Mouse (Mus musculus): ENCODE measurements around the gene Atp8b3. TPM values are rescaled to one million over a fixed set of nuclear protein-coding genes. Genes with fewer than 3 reads are reported as not detected.

Gene Atp8b3
- total RNA-seq, 2 experiments from 2014 or later = not detected

GRCm38 (mm10) chr10:80570419-80570818 is 31.5 kb upstream of the Atp8b3 start:
- DNase-seq (ENCODE audit: low spot score) = no peak

GRCm38 (mm10) chr10:80569664-80570066 is 30.7 kb upstream of the Atp8b3 start:
- peak; percentile 39 for DNase-seq (ENCODE audit: low spot score)
- intact Hi-C loops (cut with DNase I) = no loop called here

More at GRCm38 (mm10) chr10:80570419-80570818, 31.5 kb upstream of the Atp8b3 start:
- intact Hi-C loops (cut with DNase I) = no loop called here

- intact Hi-C loops (cut with DNase I) = no loop called here
These were observed 30.0 kb upstream of the Atp8b3 start for GRCm38 (mm10) chr10:80568876-80569275.

GRCm38 (mm10) chr10:80566375-80567092 is 27.6 kb upstream of the Atp8b3 start:
- intact Hi-C loops (cut with DNase I) = loop anchor here (1.0 kb wide), 1 partner anchor 122 kb away; no protein-coding TSS in a partner anchor
- peak; percentile 42 for DNase-seq (ENCODE audit: low spot score)

More at GRCm38 (mm10) chr10:80568876-80569275, 30.0 kb upstream of the Atp8b3 start:
- DNase-seq (ENCODE audit: low spot score) = no peak

GRCm38 (mm10) chr10:80561116-80561944 is 22.4 kb upstream of the Atp8b3 start, which contains the start of gene Rexo1:
Rexo1 (minus strand) TSS chr10:80561560.
- peak; percentile 84 for DNase-seq (ENCODE audit: low spot score)
- intact Hi-C loops (cut with DNase I) = no loop called here

- intact Hi-C loops (cut with DNase I) = no loop called here
These were observed 21.7 kb upstream of the Atp8b3 start for GRCm38 (mm10) chr10:80560621-80561020.

GRCm38 (mm10) chr10:80559431-80559830 is 20.5 kb upstream of the Atp8b3 start:
- DNase-seq (ENCODE audit: low spot score) = no peak
- intact Hi-C loops (cut with DNase I) = no loop called here

More at GRCm38 (mm10) chr10:80560621-80561020, 21.7 kb upstream of the Atp8b3 start:
- DNase-seq (ENCODE audit: low spot score) = no peak

GRCm38 (mm10) chr10:80557346-80557965 is 18.5 kb upstream of the Atp8b3 start:
- intact Hi-C loops (cut with DNase I) = no loop called here
- no peak for DNase-seq (ENCODE audit: low spot score)

GRCm38 (mm10) chr10:80553997-80554396 is 15.1 kb upstream of the Atp8b3 start:
- intact Hi-C loops (cut with DNase I) = no loop called here
- no peak for DNase-seq (ENCODE audit: low spot score)

- intact Hi-C loops (cut with DNase I) = no loop called here
- DNase-seq (ENCODE audit: low spot score) = no peak
These were observed 14.7 kb upstream of the Atp8b3 start for GRCm38 (mm10) chr10:80553575-80553974.

- DNase-seq (ENCODE audit: low spot score) = no peak
- intact Hi-C loops (cut with DNase I) = no loop called here
These were observed 13.4 kb upstream of the Atp8b3 start for GRCm38 (mm10) chr10:80552364-80552763.

GRCm38 (mm10) chr10:80549279-80549678 is 10.4 kb upstream of the Atp8b3 start:
- intact Hi-C loops (cut with DNase I) = loop anchor here (5.0 kb wide), 1 partner anchor 102 kb away; no protein-coding TSS in a partner anchor

GRCm38 (mm10) chr10:80548428-80549006 is 9.6 kb upstream of the Atp8b3 start:
- no peak for DNase-seq (ENCODE audit: low spot score)
- intact Hi-C loops (cut with DNase I) = loop anchor here (5.0 kb wide), 1 partner anchor 101 kb away; no protein-coding TSS in a partner anchor

More at GRCm38 (mm10) chr10:80549279-80549678, 10.4 kb upstream of the Atp8b3 start:
- DNase-seq (ENCODE audit: low spot score) = no peak

GRCm38 (mm10) chr10:80547539-80547938 is 8.6 kb upstream of the Atp8b3 start:
- intact Hi-C loops (cut with DNase I) = loop anchor here (5.0 kb wide), 1 partner anchor 100 kb away; no protein-coding TSS in a partner anchor
- DNase-seq (ENCODE audit: low spot score) = no peak

GRCm38 (mm10) chr10:80546945-80547344 is 8.0 kb upstream of the Atp8b3 start:
- intact Hi-C loops (cut with DNase I) = loop anchor here (5.0 kb wide), 1 partner anchor 100 kb away; no protein-coding TSS in a partner anchor
- no peak for DNase-seq (ENCODE audit: low spot score)

GRCm38 (mm10) chr10:80545590-80545989 is 6.7 kb upstream of the Atp8b3 start:
- intact Hi-C loops (cut with DNase I) = loop anchor here (5.0 kb wide), 1 partner anchor 98 kb away; no protein-coding TSS in a partner anchor
- no peak for DNase-seq (ENCODE audit: low spot score)

GRCm38 (mm10) chr10:80543873-80544272 is 4.9 kb upstream of the Atp8b3 start:
- DNase-seq (ENCODE audit: low spot score) = no peak
- intact Hi-C loops (cut with DNase I) = no loop called here

GRCm38 (mm10) chr10:80539493-80539892 is 569 bp upstream of the Atp8b3 start:
- intact Hi-C loops (cut with DNase I) = no loop called here
- DNase-seq (ENCODE audit: low spot score) = no peak

GRCm38 (mm10) chr10:80538180-80538579 is 744 bp downstream of the Atp8b3 start:
- intact Hi-C loops (cut with DNase I) = no loop called here

GRCm38 (mm10) chr10:80535711-80536110 is 3.2 kb downstream of the Atp8b3 start:
- DNase-seq (ENCODE audit: low spot score) = no peak
- intact Hi-C loops (cut with DNase I) = no loop called here

More at GRCm38 (mm10) chr10:80538180-80538579, 744 bp downstream of the Atp8b3 start:
- no peak for DNase-seq (ENCODE audit: low spot score)
